Mouse (Mus musculus) spleen, postnatal 36 days (tissue): ENCODE results near the gene Hspb7.

ENCODE experiments used
- DNase-seq, 2 experiments: peaks; one replicate each; pipeline ENCODE4 v3.0.0; 2022; ENCODE audit warnings: low spot score in 2 of 2, mixed read lengths in 1 of 2

Gene Hspb7

GRCm38 (mm10) chr4:141419398-141420191 is 984 bp upstream of the Hspb7 start:
- peak; percentile 72 to 78 for DNase-seq

GRCm38 (mm10) chr4:141420886-141421285 is 307 bp downstream of the Hspb7 start:
- DNase-seq = no peak

GRCm38 (mm10) chr4:141421423-141421822 is 844 bp downstream of the Hspb7 start:
- no peak for DNase-seq

GRCm38 (mm10) chr4:141422841-141423240 is 2.3 kb downstream of the Hspb7 start:
- no peak for DNase-seq

GRCm38 (mm10) chr4:141423288-141423687 is 2.7 kb downstream of the Hspb7 start:
- DNase-seq = no peak

- DNase-seq = no peak
These were observed 3.3 kb downstream of the Hspb7 start for GRCm38 (mm10) chr4:141423691-141424431.

GRCm38 (mm10) chr4:141425484-141426479 is 5.2 kb downstream of the Hspb7 start:
- peak; percentile 33 to 46 for DNase-seq

- no peak for DNase-seq
These were observed 6.5 kb downstream of the Hspb7 start for GRCm38 (mm10) chr4:141426796-141427745.

- DNase-seq = no peak
These were observed 7.3 kb downstream of the Hspb7 start for GRCm38 (mm10) chr4:141427921-141428320.

- DNase-seq = no peak
These were observed 8.8 kb downstream of the Hspb7 start for GRCm38 (mm10) chr4:141429381-141429780.

GRCm38 (mm10) chr4:141429847-141430246 is 9.3 kb downstream of the Hspb7 start:
- DNase-seq = no peak

GRCm38 (mm10) chr4:141430997-141431396 is 10.4 kb downstream of the Hspb7 start:
- peak; percentile 57 to 64 for DNase-seq

- no peak for DNase-seq
These were observed 12.1 kb downstream of the Hspb7 start for GRCm38 (mm10) chr4:141432666-141433065.

GRCm38 (mm10) chr4:141433191-141433590 is 12.6 kb downstream of the Hspb7 start:
- no peak for DNase-seq

- no peak for DNase-seq
These were observed 15.4 kb downstream of the Hspb7 start, which contains the start of gene Srarp for GRCm38 (mm10) chr4:141435974-141436373. TSS of gene Srarp (minus strand) at chr4:141436105.

GRCm38 (mm10) chr4:141439083-141439803 is 18.7 kb downstream of the Hspb7 start:
- DNase-seq = no peak

- no peak for DNase-seq
These were observed 20.3 kb downstream of the Hspb7 start for GRCm38 (mm10) chr4:141440877-141441276.

- DNase-seq = no peak
These were observed 23.3 kb downstream of the Hspb7 start for GRCm38 (mm10) chr4:141443641-141444429.
